Mouse (Mus musculus) yolk sac, embryonic 10.5 days (tissue): ENCODE data around the gene Gm12258.
A peak's percentile ranks its signal among the peaks of the same experiment; 100 is the strongest.

ENCODE experiments used
- DNase-seq: peaks from one replicate; pipeline ENCODE4 v3.0.0-alpha.2; 2017; ENCODE audit warnings: low spot score

Gm12258 gene

GRCm38 (mm10) chr11:58903511-58904409 is 56.8 kb downstream of the Gm12258 start, which contains the start of gene Zfp39:
TSS of gene Zfp39 (minus strand) at chr11:58904225.
- DNase-seq: peak; percentile 96

- DNase-seq: no peak
These were observed 57.4 kb downstream of the Gm12258 start for GRCm38 (mm10) chr11:58904410-58904718.

DNA sequence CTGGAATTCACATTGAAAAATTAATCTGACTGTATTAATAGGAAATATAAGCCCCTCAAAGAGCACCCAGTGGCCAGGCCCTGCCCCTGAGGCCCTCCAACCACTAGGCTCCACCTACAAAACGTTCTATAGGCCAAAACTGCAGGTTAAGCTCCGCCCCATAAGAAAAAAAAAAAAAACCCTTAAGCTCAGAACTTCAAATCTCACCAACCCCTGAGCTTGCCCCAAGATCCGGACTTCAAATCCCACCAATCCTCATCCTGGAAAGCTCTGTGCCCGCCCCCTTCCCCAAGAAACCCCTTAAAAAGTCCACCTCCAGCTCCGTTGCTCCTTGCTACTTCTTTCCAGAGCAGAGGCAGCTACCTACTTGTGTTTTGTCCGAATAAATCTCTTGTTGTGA is 57.9 kb downstream of the Gm12258 start:
- no peak for DNase-seq
